Mouse (Mus musculus) layer of hippocampus, adult 9-10 months (tissue): Measurements from ENCODE around the gene Ubxn11.

Experiments used
- DNase-seq: peaks from one replicate; pipeline ENCODE4 v3.0.0; 2022; ENCODE audit warnings: low spot score

Ubxn11 gene

GRCm38 (mm10) chr4:134090521-134091224, 11.7 kb upstream of the Ubxn11 start:
- DNase-seq, result no peak

DNA sequence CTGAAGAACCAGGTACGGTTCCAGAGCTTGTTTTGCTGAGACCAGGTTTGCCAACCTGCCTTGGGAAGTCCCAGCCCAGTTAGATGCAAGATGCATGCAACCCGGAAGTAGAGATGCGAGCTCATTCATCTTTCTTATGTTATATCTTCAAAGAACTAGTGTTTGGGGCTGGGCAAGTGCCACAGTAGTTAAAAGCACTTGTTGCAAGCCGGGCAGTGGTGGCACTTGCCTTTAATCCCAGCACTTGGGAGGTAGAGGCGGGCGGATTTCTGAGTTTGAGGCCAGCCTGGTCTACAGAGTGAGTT, 11.2 kb upstream of the Ubxn11 start:
- DNase-seq, result no peak

- DNase-seq, result no peak
These were observed 9.7 kb upstream of the Ubxn11 start for GRCm38 (mm10) chr4:134092382-134093288.

DNA sequence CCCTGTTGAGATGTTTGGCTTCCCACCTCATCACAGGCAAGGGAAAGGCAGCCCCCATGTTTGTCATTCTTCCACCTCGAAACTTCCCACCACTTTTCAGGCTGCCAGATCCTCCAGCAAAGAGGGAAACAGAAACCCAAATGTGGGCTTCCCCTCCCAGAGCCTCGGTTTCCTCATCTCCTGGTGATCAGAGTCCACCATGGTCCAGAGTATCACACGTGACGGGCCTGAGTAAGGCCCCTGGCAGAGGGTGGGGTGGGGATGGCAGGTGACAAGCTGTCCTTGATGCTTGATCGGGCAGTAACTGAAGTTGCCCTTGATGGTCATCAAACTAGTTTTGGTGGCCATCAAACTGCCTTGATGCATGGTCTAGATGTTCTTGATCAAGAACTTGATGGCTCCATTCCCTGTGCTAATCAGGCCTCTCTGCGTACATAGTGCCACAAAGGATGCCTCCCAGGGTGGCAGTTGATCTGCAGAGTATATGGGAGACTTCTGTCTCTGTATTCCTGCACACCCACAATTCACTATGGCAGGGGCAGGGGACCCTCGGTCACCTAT, 8.3 kb upstream of the Ubxn11 start:
- no peak for DNase-seq

GRCm38 (mm10) chr4:134094923-134095547, 7.3 kb upstream of the Ubxn11 start, which contains the start of gene Cd52:
TSS of gene Cd52 (minus strand) at chr4:134095082.
- no peak for DNase-seq

DNA sequence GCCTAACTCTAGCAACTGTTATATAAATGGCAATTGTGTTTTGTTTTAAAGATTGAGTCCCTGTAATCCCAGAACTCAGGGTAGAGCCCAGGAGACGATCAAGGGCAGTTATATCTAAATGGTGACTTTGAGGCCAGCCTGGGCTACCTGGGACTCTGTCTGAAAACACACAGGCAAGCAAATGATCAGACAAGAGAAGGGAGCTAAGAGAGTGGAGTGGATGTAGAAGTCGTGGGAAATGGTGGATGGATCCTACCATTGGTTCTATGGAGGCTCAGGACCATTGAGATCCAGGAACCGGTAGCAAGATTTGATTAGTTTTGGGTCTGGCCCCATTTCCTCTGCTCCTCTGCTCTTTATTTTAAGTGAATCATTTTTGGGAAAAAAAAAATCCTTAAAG, 6.2 kb upstream of the Ubxn11 start:
- no peak for DNase-seq

DNA sequence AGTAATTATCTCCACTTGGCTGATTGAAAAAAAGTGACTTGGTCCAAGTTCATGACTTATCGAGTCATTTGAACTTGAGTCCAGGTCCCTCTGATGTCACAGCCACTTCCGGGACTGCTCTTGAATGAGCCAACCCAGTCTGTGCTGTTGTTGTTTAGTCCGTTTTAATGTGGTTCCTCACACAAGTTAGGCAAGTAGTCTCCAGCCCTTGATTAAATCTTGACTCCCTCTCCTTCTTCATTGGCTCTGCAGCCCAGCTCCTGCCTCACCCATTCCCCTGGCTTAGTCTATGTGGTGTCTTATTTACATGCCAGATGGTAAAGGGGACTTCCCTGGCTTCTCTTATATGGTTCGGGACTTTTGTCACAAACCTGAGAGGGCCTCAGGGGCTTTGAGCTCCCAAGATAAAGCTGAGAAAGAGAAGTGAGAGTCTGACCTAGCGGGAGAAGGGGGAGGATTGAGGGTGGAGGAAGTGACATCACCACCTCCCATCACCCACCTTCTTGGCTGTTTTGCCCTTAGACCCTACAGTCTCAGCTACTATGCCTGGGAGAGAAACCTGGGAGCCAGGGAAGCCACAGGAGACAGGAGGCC, 5.3 kb upstream of the Ubxn11 start:
- DNase-seq, result no peak

GRCm38 (mm10) chr4:134098628-134099027, 3.7 kb upstream of the Ubxn11 start:
- DNase-seq, result no peak

DNA sequence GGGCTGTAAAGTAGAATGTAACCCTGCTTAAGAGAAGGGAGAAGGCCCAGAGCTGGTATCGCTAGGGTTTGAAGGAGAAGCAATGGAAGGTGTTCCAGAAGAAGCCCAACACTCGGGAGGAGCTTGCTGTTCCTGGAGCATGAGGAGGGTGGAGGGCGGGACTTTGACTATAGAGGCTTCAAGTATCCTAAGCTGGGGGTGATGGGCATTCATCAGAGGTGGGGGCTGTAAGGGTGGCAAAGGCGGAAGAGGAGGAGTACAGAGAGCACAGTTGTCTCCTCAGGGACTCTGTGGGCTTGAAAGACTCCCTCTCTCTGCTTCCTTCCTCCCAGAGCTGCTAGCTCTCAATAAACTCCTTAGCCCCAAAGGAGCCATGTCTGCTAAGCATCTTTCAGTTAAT, 2.1 kb upstream of the Ubxn11 start:
- DNase-seq, result no peak

DNA sequence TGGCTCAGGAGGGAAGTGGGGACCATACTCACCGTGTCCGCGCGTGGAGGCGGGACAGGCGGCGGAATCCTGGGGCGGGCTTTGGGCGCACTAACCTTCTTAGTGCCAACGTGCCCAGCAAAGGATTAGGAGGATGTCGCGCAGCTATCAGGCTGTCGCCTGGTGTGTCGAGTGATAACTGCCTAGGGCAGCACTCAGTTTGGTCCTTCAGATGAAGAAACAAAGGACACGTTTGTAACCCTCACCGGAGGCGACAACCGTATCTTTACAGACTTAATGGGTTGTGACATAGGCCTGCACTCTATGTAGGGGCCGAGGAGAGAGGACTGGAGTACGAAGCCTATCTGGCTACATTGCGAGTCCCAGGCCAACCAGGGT, 361 bp downstream of the Ubxn11 start:
- no peak for DNase-seq

GRCm38 (mm10) chr4:134106105-134106504, 3.7 kb downstream of the Ubxn11 start:
- no peak for DNase-seq

DNA sequence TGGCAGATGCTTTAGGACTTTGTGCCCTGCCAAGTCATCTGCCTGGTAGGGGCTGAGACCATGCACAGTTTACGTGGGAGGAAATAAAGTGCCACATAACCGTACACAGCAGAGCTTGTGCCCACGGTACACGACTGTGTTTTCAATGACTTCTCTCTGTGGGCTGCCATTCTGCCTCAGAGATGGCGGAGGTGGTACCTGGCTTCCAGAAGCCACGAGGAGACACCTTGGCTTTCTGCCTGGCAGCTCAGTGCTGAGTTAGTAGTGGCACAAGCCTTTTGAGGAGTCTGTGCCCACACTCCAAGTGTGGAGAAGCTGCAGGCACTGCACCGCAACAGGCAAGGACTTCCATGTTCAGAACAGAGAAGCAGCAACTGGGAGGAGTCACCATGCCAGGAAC, 5.4 kb downstream of the Ubxn11 start:
- DNase-seq, result no peak

GRCm38 (mm10) chr4:134108196-134108595, 5.8 kb downstream of the Ubxn11 start:
- no peak for DNase-seq

- no peak for DNase-seq
These were observed 8.3 kb downstream of the Ubxn11 start for GRCm38 (mm10) chr4:134110653-134111052.

DNA sequence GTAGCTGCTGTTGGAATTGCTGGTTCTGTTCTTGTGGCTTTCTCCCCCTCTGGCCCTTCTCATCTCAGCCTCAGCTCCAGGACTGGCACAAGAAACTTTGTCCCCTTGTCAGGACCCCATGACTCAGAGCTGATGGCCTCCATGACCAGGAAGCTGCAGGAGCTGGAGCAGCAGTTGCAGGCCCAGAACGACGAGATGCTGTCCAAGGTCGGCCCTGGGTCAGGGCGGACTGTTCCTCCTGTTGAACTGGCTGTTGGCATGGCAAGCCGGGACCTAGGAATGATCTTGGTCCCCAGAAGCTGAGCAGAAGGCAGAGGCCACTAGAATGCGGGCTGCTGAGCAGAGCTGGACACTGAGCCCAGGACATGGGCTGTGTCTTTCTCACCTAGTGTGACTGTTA, 10.0 kb downstream of the Ubxn11 start:
- DNase-seq, result no peak

GRCm38 (mm10) chr4:134113356-134113994, 11.1 kb downstream of the Ubxn11 start:
- no peak for DNase-seq

GRCm38 (mm10) chr4:134114038-134114437, 11.7 kb downstream of the Ubxn11 start:
- DNase-seq, result no peak

- no peak for DNase-seq
These were observed 13.1 kb downstream of the Ubxn11 start for GRCm38 (mm10) chr4:134115215-134116144.

DNA sequence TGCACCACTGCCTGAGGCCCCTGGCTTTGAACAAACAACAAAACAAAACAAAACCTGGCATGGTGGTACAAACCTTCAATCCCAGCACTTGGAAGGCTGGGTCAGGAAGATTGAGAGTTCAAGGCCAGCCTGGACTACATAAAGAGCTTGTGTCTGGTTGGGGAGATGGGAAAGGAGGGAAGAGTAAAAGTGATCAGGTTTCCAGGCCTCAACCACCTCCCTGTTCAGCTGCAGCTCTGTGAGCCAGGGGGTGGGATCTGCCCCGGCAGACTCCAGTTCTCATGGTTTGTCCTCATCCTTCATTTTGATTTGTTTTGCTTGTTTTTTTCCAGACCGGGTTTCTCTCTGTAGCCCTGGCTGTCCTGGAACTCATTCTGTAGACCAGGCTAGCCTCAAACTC, 14.1 kb downstream of the Ubxn11 start:
- no peak for DNase-seq

GRCm38 (mm10) chr4:134117012-134117411, 14.6 kb downstream of the Ubxn11 start:
- no peak for DNase-seq
